Mouse (Mus musculus) cerebellum, adult 2 months (tissue): ENCODE measurements around the gene Hlf. TPM values are rescaled to one million over a fixed set of nuclear protein-coding genes. Genes with fewer than 3 reads are reported as not detected.
A peak's percentile ranks its signal among the peaks of the same experiment; 100 is the strongest.

Experiments
- DNase-seq, 2 experiments: peaks; one replicate each; pipeline ENCODE4 v3.0.0; 2021
- H3K27ac ChIP-seq: fragments of 200-500 bp; 2 replicates; pipeline ENCODE4 v1.5.1; 2012; ENCODE audit warnings: low read length, control low read depth, inconsistent platforms; ENCODE audit not compliant: insufficient read depth
- H3K27me3 ChIP-seq: fragments of 200-500 bp; 2 replicates; pipeline ENCODE4 v1.6.1; 2012; ENCODE audit warnings: inconsistent platforms, mild to moderate bottlenecking, low read length, moderate library complexity; ENCODE audit not compliant: control insufficient read depth, insufficient read depth
- H3K4me1 ChIP-seq: fragments of 200-500 bp; 2 replicates; pipeline ENCODE4 v1.6.1; 2011; ENCODE audit warnings: low read length; ENCODE audit not compliant: control insufficient read depth, insufficient read depth
- H3K4me3 ChIP-seq: fragments of 200-500 bp; replicated peaks from 2 replicates; pipeline ENCODE3; 2011; ENCODE audit warnings: mild to moderate bottlenecking, low read depth, low read length, control low read depth; ENCODE audit not compliant: insufficient read depth
- CTCF ChIP-seq: fragments of 200-500 bp; IDR thresholded peaks from 2 replicates; pipeline ENCODE4 v1.5.1; 2011; ENCODE audit warnings: low read depth, mild to moderate bottlenecking, control low read depth, low read length, moderate library complexity, borderline replicate concordance; ENCODE audit not compliant: insufficient read depth
- POLR2A ChIP-seq: fragments of 200-500 bp; IDR thresholded peaks from 2 replicates; pipeline ENCODE4 v1.6.1; 2011; ENCODE audit warnings: low read length, control low read depth, borderline replicate concordance; ENCODE audit not compliant: insufficient read depth
- WGBS: fragments of 180-500 bp; shearing (Covaris S2); methylation state at CpG from one replicate; pipeline ENCODE4 v1.1.7; 2018; 5-methylcytosine and 5-hydroxymethylcytosine counted together
- polyA plus RNA-seq: library from polyadenylated mRNA; depleted of rRNA; stranded (reverse); fragments of >200 nt; gene quantifications from 2 replicates; pipeline ENCODE4 v1.2.3, GENCODE M21; 2012

Hlf gene
- polyA plus RNA-seq, 1 experiment, result 50.4 TPM

DNA sequence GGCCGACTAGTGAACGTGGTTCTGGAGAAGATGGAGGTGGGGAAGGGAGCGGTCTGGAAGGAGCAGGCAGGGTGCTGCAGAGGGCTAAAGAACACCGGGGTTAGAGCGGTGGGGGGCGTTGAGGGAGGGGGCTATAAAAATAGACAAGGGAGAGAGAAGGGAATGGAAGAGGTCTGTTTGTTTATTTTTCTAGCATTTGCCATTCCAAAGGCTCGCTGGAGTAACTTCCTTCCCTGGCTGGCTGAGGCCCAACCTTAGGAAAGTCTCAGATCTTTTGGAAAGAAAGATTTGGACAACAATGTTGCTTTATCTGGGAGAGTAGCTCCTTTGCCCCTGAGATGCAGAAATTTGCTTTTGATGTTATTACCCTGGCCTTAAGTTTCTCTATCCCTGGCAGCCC lies 21.6 kb downstream of the Hlf start:
- Histone ChIP-seq H3K4me1 (peaks cover 7% of the 10 kb centered on the region), H3K27ac (no peak overlapping the region), H3K27me3 (no peaks in the 10 kb centered on the region), H3K4me3 (no peak overlapping the region)
- WGBS, result 79% methylated on average over 7 of the region's 7 CpGs
- no peak for TF ChIP-seq CTCF
- no peak for TF ChIP-seq POLR2A
- no peak for DNase-seq

DNA sequence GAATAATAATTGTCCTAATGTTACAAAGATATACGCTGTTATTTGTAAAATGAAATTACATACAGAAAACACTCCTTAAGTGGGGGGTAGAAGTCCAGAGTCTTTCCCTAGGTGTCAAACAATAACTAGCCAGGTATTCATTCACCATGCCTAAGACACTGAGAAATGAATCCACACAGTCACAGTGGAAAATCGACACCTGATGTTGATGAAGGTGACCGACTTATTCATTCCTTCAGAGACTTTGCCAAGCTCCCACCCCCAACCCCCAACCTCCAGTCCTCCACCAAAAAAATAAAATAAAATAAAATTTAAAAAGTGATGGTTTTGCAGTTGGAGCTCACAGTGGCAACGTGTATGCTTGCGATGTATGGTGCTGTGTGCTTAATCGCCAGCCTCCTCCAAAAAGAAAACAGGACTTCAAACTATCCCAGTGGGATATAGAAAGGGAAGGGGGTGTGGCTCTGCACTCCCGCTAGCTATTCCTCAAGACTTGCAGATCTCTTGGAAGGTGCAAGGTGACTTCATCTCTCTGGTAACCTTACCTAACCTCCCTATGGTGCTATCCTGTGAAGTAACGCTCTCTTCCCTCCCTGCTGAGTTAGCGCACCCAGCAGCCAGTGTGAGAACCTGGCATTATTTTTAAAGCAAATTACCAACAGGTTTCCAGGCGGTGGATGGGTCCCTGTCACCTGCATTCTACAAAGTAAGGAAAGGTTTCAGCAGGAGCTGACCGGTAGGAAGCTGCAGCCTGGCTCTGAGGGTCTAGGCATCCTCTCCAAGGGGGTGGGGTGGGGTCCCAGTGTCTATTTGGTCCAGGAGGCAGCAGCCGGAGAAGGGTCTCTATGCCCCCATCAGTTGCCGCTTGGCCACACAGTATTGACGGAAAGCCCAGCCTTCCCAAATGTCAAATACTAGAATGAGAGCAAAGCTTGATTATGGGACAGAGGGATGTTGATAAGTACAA lies 22.5 kb downstream of the Hlf start:
- 92% methylated on average over 14 of the region's 14 CpGs for WGBS
- no peaks in the 10 kb centered on the region; the same call in 1 of the 2 replicates for H3K27me3 ChIP-seq

DNA sequence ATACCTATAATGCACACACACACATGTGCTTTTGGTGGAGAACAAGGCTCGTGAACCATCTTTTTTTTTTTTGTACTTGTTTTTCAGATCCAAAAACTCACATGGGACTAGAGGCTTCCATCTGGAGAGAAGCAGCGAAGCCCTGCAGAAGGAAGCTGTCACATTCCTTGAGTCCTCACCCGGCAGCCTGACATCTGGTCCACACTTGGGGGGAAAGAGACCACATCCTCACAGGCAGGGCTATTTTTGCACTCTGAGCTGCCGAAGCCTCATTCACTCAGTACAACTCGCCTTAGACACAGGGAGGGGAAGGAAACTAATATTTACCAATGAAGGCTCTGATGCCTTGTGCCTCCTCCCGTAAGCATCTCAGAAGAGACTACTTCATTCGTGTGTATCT lies 25.8 kb downstream of the Hlf start:
- Histone ChIP-seq H3K4me1 (peaks cover 2% of the 10 kb centered on the region), H3K27ac (no peak overlapping the region), H3K27me3 (peaks cover 3% of the 10 kb centered on the region; the same call in 1 of the 2 replicates), H3K4me3 (no peak overlapping the region)
- no peak for DNase-seq
- whole genome bisulfite sequencing, result 78% methylated on average over 7 of the region's 7 CpGs
- TF ChIP-seq POLR2A (no peak), CTCF (no peak)

More for the DNA sequence above, 22.5 kb downstream of the Hlf start:
- TF ChIP-seq CTCF (no peak), POLR2A (no peak)
- Histone ChIP-seq H3K4me3 (no peak overlapping the region), H3K4me1 (peaks cover 7% of the 10 kb centered on the region), H3K27ac (no peak overlapping the region)
- no peak for DNase-seq

DNA sequence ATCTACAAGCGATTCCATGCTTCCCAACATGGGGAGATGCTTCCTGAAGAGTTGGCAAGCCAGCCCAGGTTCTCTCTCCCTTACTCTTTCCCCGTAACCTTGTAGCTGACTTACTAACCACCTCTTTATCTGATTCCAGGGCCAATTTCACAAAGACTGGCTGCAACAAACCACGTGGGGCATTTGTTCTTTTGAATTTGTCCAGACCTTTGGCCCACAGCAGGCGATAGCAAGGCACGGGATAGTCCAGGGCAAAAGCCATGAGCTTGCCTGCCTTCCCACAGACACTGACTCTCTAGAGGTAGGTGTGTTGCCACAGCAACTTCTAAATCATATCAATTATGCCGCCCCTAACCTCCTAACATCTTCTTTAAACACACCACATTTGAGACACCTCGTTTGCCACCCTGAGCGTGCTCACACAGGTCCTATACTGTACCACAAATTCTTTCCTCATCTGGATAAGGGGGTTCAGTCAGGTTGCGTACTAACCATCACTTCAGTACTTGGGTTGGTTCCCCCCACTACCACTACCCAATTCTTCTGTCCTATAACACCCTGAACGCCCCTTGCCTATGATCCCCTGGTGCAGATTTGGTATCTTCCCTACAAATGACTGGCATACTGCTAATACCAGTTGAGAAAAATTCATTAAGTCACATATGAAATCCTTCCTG lies 26.7 kb downstream of the Hlf start:
- DNase-seq, result no peak
- no peak overlapping the region for H3K4me3 ChIP-seq
- H3K4me1 ChIP-seq, result no peaks in the 10 kb centered on the region; the same call in 1 of the 2 replicates
- H3K27me3 ChIP-seq, result peaks cover 3% of the 10 kb centered on the region; the same call in 1 of the 2 replicates
- TF ChIP-seq CTCF, result no peak
- TF ChIP-seq POLR2A, result no peak
- 93% methylated on average over 10 of the region's 10 CpGs for WGBS
- no peak overlapping the region for H3K27ac ChIP-seq

DNA sequence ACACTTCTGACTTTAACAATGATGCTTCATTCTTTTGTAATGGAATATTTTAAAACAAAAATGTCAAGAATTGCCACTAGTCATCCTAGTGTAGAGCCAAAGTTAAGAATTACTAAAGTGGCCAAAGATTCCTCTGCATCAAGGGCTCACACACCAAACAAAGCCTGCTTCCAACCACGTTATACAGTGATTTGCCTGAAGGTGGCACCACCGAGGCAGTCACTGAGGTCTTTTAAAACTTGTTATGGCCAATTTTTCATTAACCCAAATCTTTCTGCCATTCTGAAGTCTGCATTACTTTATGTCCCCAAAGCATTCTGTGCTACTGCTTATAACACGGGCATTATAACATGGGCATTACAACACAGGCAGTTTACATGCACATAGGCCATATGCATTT lies 27.3 kb downstream of the Hlf start:
- 56% methylated on average over 3 of the region's 3 CpGs for WGBS
- H3K27ac ChIP-seq, result no peak overlapping the region
- no peak for DNase-seq
- H3K4me3 ChIP-seq, result no peak overlapping the region
- H3K4me1 ChIP-seq, result peaks cover under 1% of the 10 kb centered on the region; the same call in 1 of the 2 replicates
- no peak for TF ChIP-seq POLR2A
- TF ChIP-seq CTCF, result peak; percentile 48; the same call in 1 of the 2 replicates
- peaks cover 3% of the 10 kb centered on the region; the same call in 1 of the 2 replicates for H3K27me3 ChIP-seq

DNA sequence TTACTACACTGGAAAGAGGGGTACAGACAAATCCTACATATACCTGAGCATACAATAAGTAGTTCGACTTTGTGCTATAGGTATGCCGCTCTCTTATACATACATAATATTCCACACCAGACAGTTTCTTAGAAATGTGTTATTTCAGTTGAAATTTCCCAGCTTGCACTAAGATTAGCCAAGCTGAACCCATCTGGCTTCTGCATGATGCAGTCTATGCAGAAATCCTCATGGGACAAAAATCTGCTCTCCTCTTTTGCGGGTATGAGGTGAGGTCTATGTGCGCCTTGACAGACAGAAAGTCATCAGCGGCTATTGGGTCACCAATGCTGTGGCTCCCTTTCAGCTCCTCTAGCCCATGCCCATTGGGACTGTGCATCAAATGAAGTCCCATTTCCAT lies 30.2 kb downstream of the Hlf start:
- H3K27ac ChIP-seq, result no peak overlapping the region
- peaks cover 3% of the 10 kb centered on the region; the same call in 1 of the 2 replicates for H3K27me3 ChIP-seq
- no peak for DNase-seq
- H3K4me3 ChIP-seq, result no peak overlapping the region
- H3K4me1 ChIP-seq, result peaks cover 12% of the 10 kb centered on the region
- WGBS, result 98% methylated on average over 5 of the region's 5 CpGs
- no peak for TF ChIP-seq CTCF
- no peak for TF ChIP-seq POLR2A

DNA sequence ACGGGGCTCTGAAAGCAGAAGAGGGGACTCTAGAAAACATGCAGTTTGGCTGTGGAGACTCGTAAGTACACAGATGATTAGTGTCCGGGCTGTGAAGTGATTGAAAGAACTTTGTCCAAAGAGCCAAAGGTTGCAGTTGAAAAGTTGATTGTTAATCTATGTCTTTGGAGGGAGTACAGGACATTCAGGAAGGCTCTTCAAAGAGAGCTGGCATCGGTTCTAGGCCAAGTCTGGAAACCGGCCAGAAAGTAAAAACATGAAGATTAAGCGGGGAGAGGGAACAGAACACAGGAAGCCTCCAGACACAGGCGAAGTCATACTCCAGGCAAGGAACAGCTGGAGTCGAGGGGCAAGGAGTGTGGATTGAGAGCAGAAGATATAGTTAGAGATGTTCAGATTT lies 32.6 kb downstream of the Hlf start:
- TF ChIP-seq CTCF (no peak), POLR2A (no peak)
- WGBS, result 52% methylated on average over 8 of the region's 8 CpGs

DNA sequence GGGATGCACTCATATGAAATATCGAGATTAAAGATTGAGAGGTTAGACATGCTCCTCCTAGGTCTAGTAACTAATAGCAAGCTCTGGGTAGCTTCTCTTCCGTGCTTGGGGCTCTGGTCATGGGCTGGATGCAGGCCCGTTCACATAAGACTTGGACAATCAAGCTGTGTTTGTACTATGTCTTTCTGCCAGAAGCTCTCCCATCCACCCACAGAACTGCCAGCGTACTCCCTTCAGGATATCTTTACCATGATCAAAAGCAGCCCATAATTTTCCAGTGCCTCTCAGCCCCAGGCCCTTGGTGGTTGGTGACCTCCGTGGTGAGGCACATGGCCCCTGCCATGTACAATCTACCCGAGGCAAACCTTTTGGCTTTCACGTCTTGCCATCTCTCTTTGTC lies 33.3 kb downstream of the Hlf start:
- Histone ChIP-seq H3K4me3 (no peak overlapping the region), H3K27me3 (no peaks in the 10 kb centered on the region), H3K4me1 (peaks cover 19% of the 10 kb centered on the region), H3K27ac (no peak overlapping the region)
- whole genome bisulfite sequencing, result 95% methylated on average over 7 of the region's 7 CpGs
- no peak for DNase-seq
- TF ChIP-seq CTCF (no peak), POLR2A (no peak)

More for the DNA sequence above, 32.6 kb downstream of the Hlf start:
- DNase-seq, result no peak
- Histone ChIP-seq H3K4me1 (peaks cover 19% of the 10 kb centered on the region), H3K27me3 (0 out of 2 replicates have a peak, but pooled peaks cover 3% of the 10 kb centered on the region), H3K27ac (no peak overlapping the region), H3K4me3 (no peak overlapping the region)
